Mouse (Mus musculus) heart, postnatal 0 days (tissue): ENCODE measurements around the gene Gpld1. TPM values are rescaled to one million over a fixed set of nuclear protein-coding genes. Genes with fewer than 3 reads are reported as not detected.

Experiments
- ATAC-seq: fragments of 200-750 bp; cut with Nextera tagmentation; 2 replicates; pipeline ENCODE4 v1.8.0; 2017; ENCODE audit warnings: low read depth, moderate number of reproducible peaks, moderate library complexity; ENCODE audit not compliant: insufficient read depth
- DNase-seq: peaks from one replicate; pipeline ENCODE4 v3.0.0-alpha.2; 2016; ENCODE audit warnings: low spot score
- H3K27ac ChIP-seq: fragments of 300-500 bp; sonication (generic); 2 replicates; pipeline ENCODE4 v1.5.1; 2014; ENCODE audit warnings: low read depth, mild to moderate bottlenecking
- H3K27me3 ChIP-seq: fragments of 300-500 bp; sonication (generic); 2 replicates; pipeline ENCODE4 v1.6.1; 2014; ENCODE audit warnings: low read length, mixed read lengths; ENCODE audit not compliant: control insufficient read depth, insufficient read depth
- H3K36me3 ChIP-seq: fragments of 300-500 bp; sonication (generic); replicated peaks from 2 replicates; pipeline ENCODE4 v1.6.1; 2014; ENCODE audit warnings: low read length, mixed read lengths; ENCODE audit not compliant: control insufficient read depth, insufficient read depth
- H3K4me1 ChIP-seq: fragments of 300-500 bp; sonication (generic); 2 replicates; pipeline ENCODE4 v1.6.1; 2014; ENCODE audit warnings: antibody characterized with exemption; ENCODE audit not compliant: control insufficient read depth, insufficient read depth
- H3K4me2 ChIP-seq: fragments of 300-500 bp; sonication (generic); 2 replicates; pipeline ENCODE4 v1.6.1; 2014; ENCODE audit warnings: low read depth, mild to moderate bottlenecking, low read length, moderate library complexity
- H3K4me3 ChIP-seq: fragments of 300-500 bp; sonication (generic); 2 replicates; pipeline ENCODE4 v1.5.1; 2014; ENCODE audit warnings: low read depth, low read length
- H3K9ac ChIP-seq: fragments of 300-500 bp; sonication (generic); replicated peaks from 2 replicates; pipeline ENCODE4 v1.6.1; 2014; ENCODE audit warnings: low read depth, low read length, mixed read lengths
- H3K9me3 ChIP-seq: fragments of 300-500 bp; sonication (generic); replicated peaks from 2 replicates; pipeline ENCODE4 v1.6.1; 2016; ENCODE audit warnings: low read length; ENCODE audit not compliant: control insufficient read depth
- CTCF ChIP-seq: IDR thresholded peaks from 2 replicates; pipeline ENCODE4 v1.5.1; 2016; ENCODE audit warnings: antibody characterized with exemption, control low read depth, low read depth
- EP300 ChIP-seq: IDR thresholded peaks from 2 replicates; pipeline ENCODE4 v1.6.1; 2016; ENCODE audit warnings: antibody characterized with exemption, low read depth
- WGBS: fragments of 180-500 bp; shearing (Covaris S2); extraction: QIAGEN DNeasy Blood & Tissue Kit; methylation state at CpG from one replicate; pipeline ENCODE4 v1.1.7; 2014; 5-methylcytosine and 5-hydroxymethylcytosine counted together
- polyA plus RNA-seq: library from polyadenylated mRNA; unstranded; fragments of >200 nt; fragmentation: Nextera tagmentation; extraction: Ambion mirVana; gene quantifications from 2 replicates; pipeline ENCODE4 v1.2.1, GENCODE M21; 2015
- total RNA-seq: library from RNA; depleted of rRNA; stranded (reverse); fragments of >200 nt; gene quantifications from 2 replicates; pipeline ENCODE4 v1.2.3, GENCODE M21; 2014; ENCODE audit warnings: low replicate concordance

Gene Gpld1
- total and polyA plus RNA-seq, 2 experiments from 2014 or later = 0.04 to 0.40 TPM

DNA sequence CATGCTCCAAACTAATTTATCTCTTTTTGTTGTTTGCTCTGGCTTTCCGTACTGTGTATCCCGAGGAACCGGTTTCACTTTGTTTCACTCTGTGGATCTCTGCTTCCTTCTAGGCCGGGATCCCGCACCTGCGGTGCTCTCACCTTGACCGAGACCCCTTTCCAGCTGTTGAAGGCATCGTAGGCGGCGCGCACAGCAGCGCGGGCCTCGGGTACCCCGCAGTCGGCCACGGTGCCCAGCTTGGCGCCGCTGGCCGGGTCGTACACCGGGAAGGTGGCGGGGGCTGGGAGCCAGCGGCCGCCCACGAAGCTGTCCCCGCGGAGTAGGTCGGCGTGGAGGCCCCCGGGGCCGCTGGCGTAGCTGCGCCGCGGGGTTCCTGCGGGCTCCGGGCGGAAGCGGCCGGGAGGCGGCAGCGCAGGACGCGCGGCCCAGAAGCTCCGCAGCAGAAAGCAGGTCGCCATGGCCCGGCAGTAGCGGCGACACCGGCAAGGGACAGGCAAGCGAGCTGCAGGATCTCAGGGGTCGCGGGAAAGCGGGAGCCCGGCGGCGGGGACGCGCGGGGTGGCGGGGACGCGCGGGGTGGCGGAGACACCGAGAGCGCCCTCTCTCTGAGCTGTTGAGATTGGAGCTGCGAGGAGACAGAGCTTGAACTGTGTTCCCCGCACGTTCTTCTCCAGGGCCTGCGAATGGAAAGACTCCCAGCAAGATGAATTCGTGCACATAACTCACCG is 5.7 kb upstream of the Gpld1 start, which contains the start of gene Aldh5a1:
Gene Aldh5a1 (minus strand): TSS at position 554 of the 731 bp plus-strand sequence.
- under 1% methylated on average over 72 of the region's 75 CpGs for WGBS

DNA sequence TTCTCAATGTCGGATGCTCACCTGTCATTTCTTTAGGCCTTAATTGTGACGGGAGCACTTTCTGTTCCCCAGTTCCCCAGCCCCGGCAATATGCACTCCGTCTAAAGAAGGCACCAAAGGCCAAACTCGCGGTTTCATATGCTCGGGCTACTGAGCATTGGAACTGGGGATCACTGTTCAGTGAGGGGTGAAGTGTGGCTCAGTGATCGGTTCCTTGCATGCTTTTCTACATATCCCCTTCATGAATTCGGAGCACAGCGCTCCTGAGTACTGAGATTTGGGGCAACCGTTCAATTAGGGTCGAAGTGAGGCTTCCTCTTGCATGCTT is 5.1 kb upstream of the Gpld1 start:
- H3K27me3 ChIP-seq = no peaks in the 10 kb centered on the region
- H3K4me1 ChIP-seq = peaks cover 12% of the 10 kb centered on the region; the same call in 1 of the 2 replicates
- peak overlapping the region; percentile 75 for H3K27ac ChIP-seq
- no peaks in the 10 kb centered on the region for H3K9me3 ChIP-seq
- TF ChIP-seq EP300 (no peak), CTCF (no peak)
- 14% methylated on average over 12 of the region's 12 CpGs for WGBS
- peak overlapping the region; percentile 85 for H3K4me2 ChIP-seq
- H3K36me3 ChIP-seq = no peaks in the 10 kb centered on the region
- ATAC-seq (peak; percentile 19; the same call in 1 of the 2 replicates), DNase-seq (no peak)
- H3K9ac ChIP-seq = peak overlapping the region; percentile 90
- H3K4me3 ChIP-seq = peak overlapping the region; percentile 91

More for the DNA sequence above, 5.7 kb upstream of the Gpld1 start, which contains the start of gene Aldh5a1:
- H3K36me3 ChIP-seq = no peaks in the 10 kb centered on the region
- H3K4me2 ChIP-seq = peak within 1 kb of the TSS; percentile 85
- TF ChIP-seq EP300 (no peak), CTCF (peak; percentile 44)
- peaks cover 12% of the 10 kb centered on the region; the same call in 1 of the 2 replicates for H3K4me1 ChIP-seq
- peak within 1 kb of the TSS; percentile 90 for H3K9ac ChIP-seq
- peak within 1 kb of the TSS; percentile 91 for H3K4me3 ChIP-seq
- peak within 1 kb of the TSS; percentile 75 for H3K27ac ChIP-seq
- H3K27me3 ChIP-seq = no peaks in the 10 kb centered on the region
- peak; percentile 75 for DNase-seq
- peak; percentile 85 for ATAC-seq
- no peaks in the 10 kb centered on the region for H3K9me3 ChIP-seq

DNA sequence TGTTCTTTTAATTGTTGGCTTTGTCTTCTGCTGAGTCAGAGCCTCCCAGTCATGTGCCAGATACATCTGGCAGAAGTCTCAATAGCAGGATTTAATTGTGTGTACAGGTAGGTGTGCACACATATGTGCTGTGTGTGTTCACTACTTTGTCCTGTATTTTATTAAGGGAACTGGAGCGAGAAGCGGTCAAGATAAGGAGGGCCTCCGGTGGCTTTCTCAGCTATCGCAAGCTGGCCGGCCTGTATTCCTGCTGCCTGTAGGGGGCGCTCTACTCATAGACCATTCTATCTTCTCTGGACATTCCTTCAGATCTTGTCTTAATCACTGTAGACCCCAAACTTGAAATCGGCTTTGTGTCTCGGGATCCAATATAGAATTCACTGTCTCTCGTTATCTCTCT is 4.3 kb upstream of the Gpld1 start:
- no peak overlapping the region for H3K9ac ChIP-seq
- 14% methylated on average over 9 of the region's 9 CpGs for WGBS
- H3K36me3 ChIP-seq = no peaks in the 10 kb centered on the region
- ATAC-seq (no peak), DNase-seq (peak; percentile 73)
- H3K27me3 ChIP-seq = no peaks in the 10 kb centered on the region
- H3K4me1 ChIP-seq = peaks cover 12% of the 10 kb centered on the region; the same call in 1 of the 2 replicates
- no peaks in the 10 kb centered on the region for H3K9me3 ChIP-seq
- H3K4me3 ChIP-seq = no peak overlapping the region
- TF ChIP-seq CTCF (peak; percentile 73), EP300 (no peak)
- no peak overlapping the region for H3K4me2 ChIP-seq
- no peak overlapping the region for H3K27ac ChIP-seq

DNA sequence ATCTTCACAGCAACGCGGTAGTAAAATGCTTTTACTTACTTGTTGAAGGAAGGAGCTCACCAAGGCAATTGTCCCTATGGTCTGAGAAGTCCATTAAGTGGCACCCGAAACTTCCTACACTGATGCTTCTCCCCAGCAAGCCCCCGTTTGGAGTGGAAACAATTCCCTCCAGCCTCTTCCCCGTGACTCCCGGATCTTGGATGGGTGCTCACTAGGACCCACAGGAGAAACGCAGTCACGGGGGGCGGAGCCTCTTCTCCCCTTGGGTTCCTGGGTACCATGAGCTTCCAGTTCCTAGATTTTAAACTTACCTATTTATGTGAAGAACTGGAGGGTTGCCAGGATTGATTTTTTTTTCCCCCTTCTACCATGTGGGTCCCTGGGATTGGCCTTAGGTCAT is 3.5 kb upstream of the Gpld1 start:
- H3K27ac ChIP-seq = no peak overlapping the region
- H3K4me1 ChIP-seq = peaks cover 12% of the 10 kb centered on the region; the same call in 1 of the 2 replicates
- H3K4me2 ChIP-seq = no peak overlapping the region
- TF ChIP-seq EP300 = no peak
- TF ChIP-seq CTCF = no peak
- DNase-seq (no peak), ATAC-seq (no peak)
- no peak overlapping the region for H3K4me3 ChIP-seq
- H3K9me3 ChIP-seq = no peaks in the 10 kb centered on the region
- no peaks in the 10 kb centered on the region for H3K27me3 ChIP-seq
- H3K36me3 ChIP-seq = no peaks in the 10 kb centered on the region
- H3K9ac ChIP-seq = no peak overlapping the region
- 82% methylated on average over 9 of the region's 9 CpGs for WGBS

DNA sequence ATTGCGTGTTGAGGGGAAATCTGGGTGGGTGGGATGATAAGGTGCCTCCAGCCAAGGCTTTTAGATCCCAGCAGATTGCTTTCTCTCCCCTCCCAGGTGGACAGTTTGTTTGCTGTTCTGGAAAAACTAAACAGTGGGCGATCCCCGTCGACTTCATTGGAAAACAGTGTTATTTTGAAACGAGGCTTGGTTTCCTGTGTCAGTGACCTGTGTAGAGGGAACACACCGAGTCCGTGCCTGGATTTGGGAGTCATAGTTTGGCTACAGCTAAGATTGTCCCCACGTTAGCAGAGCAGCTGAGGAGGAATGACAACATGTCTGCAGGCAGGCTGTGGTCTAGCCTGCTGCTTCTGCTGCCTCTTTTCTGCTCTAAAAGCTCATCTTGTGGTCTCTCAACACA is 351 bp downstream of the Gpld1 start:
- Histone ChIP-seq H3K27me3 (no peaks in the 10 kb centered on the region), H3K9me3 (no peaks in the 10 kb centered on the region), H3K4me2 (no peak overlapping the region), H3K4me3 (no peak overlapping the region), H3K36me3 (no peaks in the 10 kb centered on the region), H3K4me1 (0 out of 2 replicates have a peak, but pooled peaks cover under 1% of the 10 kb centered on the region), H3K9ac (no peak overlapping the region), H3K27ac (no peak overlapping the region)
- 66% methylated on average over 8 of the region's 8 CpGs for WGBS
- DNase-seq = no peak
- TF ChIP-seq EP300 (no peak), CTCF (no peak)
- no peak for ATAC-seq
